Mouse (Mus musculus) small intestine, adult 2 months (tissue): ENCODE measurements at regions not wholly inside any gene's neighbourhood (a gene's known extent, or its start where the extent isn't known, plus 50 kb on each side); places are given as distances from the start of the nearest gene placed in this dataset.

Source experiments
- H3K27ac ChIP-seq: fragments of 200-500 bp; 2 replicates; pipeline ENCODE4 v1.5.1; 2012; ENCODE audit warnings: low read depth, low read length, control low read depth, inconsistent platforms; ENCODE audit not compliant: insufficient read depth
- H3K27me3 ChIP-seq: fragments of 200-500 bp; 2 replicates; pipeline ENCODE4 v1.6.1; 2012; ENCODE audit warnings: mild to moderate bottlenecking, moderate library complexity, low read length, inconsistent platforms; ENCODE audit not compliant: control insufficient read depth, insufficient read depth
- H3K36me3 ChIP-seq: fragments of 200-500 bp; 2 replicates; pipeline ENCODE4 v1.6.1; 2012; ENCODE audit warnings: mild to moderate bottlenecking, low read length, control low read depth, inconsistent platforms; ENCODE audit not compliant: control insufficient read depth, insufficient read depth
- H3K4me1 ChIP-seq: fragments of 200-500 bp; 2 replicates; pipeline ENCODE4 v1.6.1; 2012; ENCODE audit warnings: low read length, inconsistent platforms, mixed read lengths; ENCODE audit not compliant: control insufficient read depth, insufficient read depth, insufficient read length
- H3K4me3 ChIP-seq: fragments of 200-500 bp; 2 replicates; pipeline ENCODE4 v1.5.1; 2012; ENCODE audit warnings: low read depth, mild to moderate bottlenecking, control low read depth, inconsistent platforms, low read length, moderate library complexity
- CTCF ChIP-seq: fragments of 200-500 bp; IDR thresholded peaks from 2 replicates; pipeline ENCODE4 v1.5.1; 2012; ENCODE audit warnings: low read depth, mild to moderate bottlenecking, control low read depth, inconsistent platforms, low read length, moderate library complexity, mixed read lengths; ENCODE audit not compliant: insufficient replicate concordance, insufficient read length; ENCODE audit errors: extremely low read depth
- POLR2A ChIP-seq: fragments of 200-500 bp; IDR thresholded peaks from 2 replicates; pipeline ENCODE4 v1.6.1; 2012; ENCODE audit warnings: low read depth, mild to moderate bottlenecking, control low read depth, inconsistent platforms, low read length, moderate library complexity
- WGBS: fragments of 180-500 bp; shearing (Covaris S2); methylation state at CpG from one replicate; pipeline ENCODE4 v1.1.7; 2018; 5-methylcytosine and 5-hydroxymethylcytosine counted together

DNA sequence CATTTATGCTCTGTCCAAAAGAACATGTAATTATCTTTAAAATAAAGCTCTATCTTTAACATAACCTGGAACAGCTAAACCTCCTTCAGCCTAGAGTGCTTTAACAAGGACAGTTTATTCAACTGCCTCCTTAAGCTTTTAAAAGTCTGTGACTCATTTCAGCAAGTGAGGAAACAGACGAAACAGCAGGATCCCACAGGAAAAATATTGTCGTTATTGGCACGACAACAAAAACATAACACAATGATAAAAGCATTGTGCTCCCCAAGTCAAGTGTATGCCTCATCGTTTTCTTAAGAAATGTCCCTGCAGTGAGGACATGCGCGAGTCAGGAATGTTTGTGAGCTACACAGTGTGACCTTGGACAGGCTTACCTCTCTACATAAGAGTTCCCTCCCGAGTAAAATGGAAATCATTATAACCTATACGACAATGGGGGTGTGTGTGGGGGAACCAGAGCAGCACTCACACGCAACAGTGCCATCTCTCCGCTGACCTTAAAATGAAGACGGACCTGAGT, 166.7 kb upstream of the Cd180 start:
- TF ChIP-seq CTCF = no peak
- no peak for TF ChIP-seq POLR2A
- Histone ChIP-seq H3K4me1 (no peaks in the 10 kb centered on the region), H3K4me3 (no peak overlapping the region), H3K27me3 (no peaks in the 10 kb centered on the region), H3K36me3 (no peaks in the 10 kb centered on the region), H3K27ac (no peak overlapping the region)
- WGBS = 74% methylated on average over 11 of the region's 11 CpGs

GRCm38 (mm10) chr13:102533784-102534183, 159.6 kb upstream of the Cd180 start:
- Histone ChIP-seq H3K36me3 (no peaks in the 10 kb centered on the region), H3K27me3 (no peaks in the 10 kb centered on the region), H3K27ac (no peak overlapping the region), H3K4me3 (no peak overlapping the region), H3K4me1 (no peaks in the 10 kb centered on the region)
- TF ChIP-seq POLR2A (no peak), CTCF (no peak)
- 56% methylated on average over 4 of the region's 4 CpGs for WGBS

DNA sequence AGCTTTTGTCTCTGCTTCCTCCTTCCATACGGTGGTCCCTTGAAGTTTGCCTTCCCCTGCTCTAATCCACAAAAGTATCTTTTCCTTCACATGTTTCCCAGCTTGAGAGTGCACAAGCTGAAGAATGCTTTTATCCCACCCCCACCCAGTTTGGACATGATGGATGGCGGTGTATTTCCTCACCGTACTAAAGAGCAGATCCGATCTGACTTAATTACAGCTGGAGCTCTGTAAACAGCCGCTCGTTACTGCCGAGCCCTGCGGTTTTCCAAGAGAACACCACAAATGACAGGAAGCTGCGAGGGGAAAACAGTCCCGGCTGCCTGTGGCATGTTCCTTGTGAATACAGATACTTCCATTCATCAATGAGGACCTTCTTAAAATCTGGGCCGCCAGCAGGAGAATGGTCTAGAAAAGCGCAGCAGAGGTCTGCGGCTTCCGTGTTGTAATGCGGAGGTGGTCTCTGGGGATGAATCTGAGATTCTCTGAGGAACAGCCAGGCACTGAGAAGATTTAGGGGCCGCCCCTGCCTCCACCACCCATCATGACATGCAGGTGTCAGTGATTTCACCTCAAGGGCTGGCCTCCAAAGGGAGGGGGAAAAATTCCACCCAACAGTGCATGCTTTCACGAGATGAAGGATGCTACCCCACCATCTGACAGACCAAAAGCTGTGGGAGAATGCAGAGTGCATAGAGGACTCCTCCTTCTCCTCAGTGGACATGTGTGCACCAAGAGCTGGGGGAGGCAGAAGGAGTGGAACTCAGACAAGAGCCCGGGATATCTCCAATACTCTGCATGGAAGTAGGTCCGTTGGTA, 155.7 kb upstream of the Cd180 start:
- no peak overlapping the region for H3K4me3 ChIP-seq
- H3K27ac ChIP-seq = no peak overlapping the region
- WGBS = 33% methylated on average over 19 of the region's 19 CpGs
- H3K27me3 ChIP-seq = no peaks in the 10 kb centered on the region
- TF ChIP-seq POLR2A = no peak
- no peak for TF ChIP-seq CTCF
- H3K36me3 ChIP-seq = no peaks in the 10 kb centered on the region
- H3K4me1 ChIP-seq = no peaks in the 10 kb centered on the region

DNA sequence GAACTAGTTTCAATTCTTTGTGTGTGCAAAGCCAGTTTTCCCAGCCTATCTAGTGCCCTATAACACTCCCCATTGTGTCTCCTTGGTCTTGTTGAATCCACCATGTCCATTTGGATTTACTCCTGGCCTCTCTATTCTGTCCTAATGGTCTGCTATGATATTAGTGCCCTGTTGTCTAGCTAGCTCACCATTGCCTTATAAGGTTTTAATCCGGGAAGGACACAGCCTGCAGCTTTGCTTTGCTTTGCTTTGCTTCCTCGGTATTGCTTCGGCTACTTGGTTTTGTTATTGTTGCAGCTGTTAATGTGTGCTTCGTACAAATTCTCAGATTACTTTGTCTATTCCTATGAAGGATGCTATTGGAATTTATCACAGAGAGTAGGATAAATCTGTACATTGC, 152.9 kb upstream of the Cd180 start:
- 82% methylated on average over 4 of the region's 4 CpGs for WGBS
- TF ChIP-seq POLR2A = no peak
- no peak for TF ChIP-seq CTCF
- Histone ChIP-seq H3K36me3 (no peaks in the 10 kb centered on the region), H3K27me3 (no peaks in the 10 kb centered on the region), H3K4me1 (no peaks in the 10 kb centered on the region), H3K27ac (no peak overlapping the region), H3K4me3 (no peak overlapping the region)

- H3K36me3 ChIP-seq = no peaks in the 10 kb centered on the region
These were observed 148.8 kb upstream of the Cd180 start for GRCm38 (mm10) chr13:102544359-102545165.

DNA sequence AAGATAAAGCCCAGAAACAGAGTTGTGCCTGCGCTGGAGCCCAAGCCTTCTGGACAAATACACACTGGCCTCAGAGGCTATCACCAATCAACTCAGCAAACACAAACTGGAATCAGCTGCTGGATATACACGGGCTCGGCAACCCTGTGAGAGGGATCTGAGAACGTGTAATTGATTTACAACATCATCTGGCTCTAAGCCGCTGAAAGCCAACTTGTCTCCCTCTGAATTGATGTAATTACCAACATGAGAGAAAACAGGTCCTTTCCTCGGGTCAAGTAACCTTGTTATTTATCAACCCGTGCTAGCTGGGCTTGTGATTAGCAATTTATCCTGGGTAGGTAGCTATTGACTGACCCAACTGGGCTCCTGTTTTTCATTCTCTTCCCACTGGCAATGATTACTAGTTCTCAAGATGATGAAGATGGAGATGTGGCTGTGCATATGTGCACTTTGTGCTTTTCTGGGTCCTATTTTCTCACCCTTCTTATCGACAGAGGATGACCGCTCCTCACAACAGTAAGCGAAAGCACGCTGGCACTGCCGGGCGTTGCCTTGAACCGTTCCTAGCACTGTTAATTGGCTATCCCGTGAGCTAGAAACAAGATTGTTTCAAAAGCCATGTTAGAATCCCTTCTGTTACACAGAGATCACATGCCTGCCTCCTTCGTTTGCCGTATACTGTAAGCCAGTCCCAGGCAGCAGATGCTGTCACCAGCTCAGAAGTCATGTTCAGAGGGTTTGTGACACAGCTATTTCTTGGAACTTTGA, 147.3 kb upstream of the Cd180 start:
- TF ChIP-seq POLR2A (no peak), CTCF (no peak)

More at GRCm38 (mm10) chr13:102544359-102545165, 148.8 kb upstream of the Cd180 start:
- Histone ChIP-seq H3K27me3 (no peaks in the 10 kb centered on the region), H3K4me1 (no peaks in the 10 kb centered on the region), H3K27ac (no peak overlapping the region), H3K4me3 (no peak overlapping the region)
- WGBS = 91% methylated on average over 5 of the region's 5 CpGs
- TF ChIP-seq POLR2A (no peak), CTCF (no peak)

GRCm38 (mm10) chr13:102548252-102548651, 145.1 kb upstream of the Cd180 start:
- 88% methylated on average over 6 of the region's 6 CpGs for WGBS

More for the DNA sequence above, 147.3 kb upstream of the Cd180 start:
- Histone ChIP-seq H3K4me1 (no peaks in the 10 kb centered on the region), H3K27ac (no peak overlapping the region), H3K27me3 (no peaks in the 10 kb centered on the region), H3K4me3 (no peak overlapping the region), H3K36me3 (no peaks in the 10 kb centered on the region)
- WGBS = 23% methylated on average over 17 of the region's 17 CpGs

More at GRCm38 (mm10) chr13:102548252-102548651, 145.1 kb upstream of the Cd180 start:
- Histone ChIP-seq H3K36me3 (no peaks in the 10 kb centered on the region), H3K4me3 (no peak overlapping the region), H3K27ac (no peak overlapping the region), H3K27me3 (no peaks in the 10 kb centered on the region), H3K4me1 (no peaks in the 10 kb centered on the region)
- no peak for TF ChIP-seq POLR2A
- TF ChIP-seq CTCF = no peak
